Mouse (Mus musculus): ENCODE data around the gene Mvd.

DNA sequence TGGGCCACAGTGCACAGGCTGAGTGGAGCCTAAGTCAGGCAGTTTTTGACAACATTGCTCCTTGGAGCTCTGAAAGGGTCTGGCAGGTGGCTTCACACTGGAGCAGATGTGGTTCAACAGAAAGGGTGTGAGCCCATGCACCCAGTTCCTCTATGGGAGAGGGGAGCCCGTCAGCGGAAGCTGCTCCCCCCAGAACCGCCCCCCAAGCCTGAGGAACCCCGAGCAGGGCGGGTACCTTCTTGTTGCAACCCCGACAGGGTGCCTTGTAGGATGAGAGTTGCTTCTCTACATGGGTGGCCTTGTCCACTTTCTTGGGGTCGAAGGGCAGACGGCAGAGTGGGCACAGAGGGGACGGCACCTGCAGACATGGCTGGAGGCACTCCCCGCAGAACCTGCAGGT is 26.7 kb upstream of the Mvd start:
- TF ChIP-seq POLR2A (IDR thresholded peaks at IDR 0.05; ENCODE audit: low read depth, low read length) (no peak), CTCF (IDR thresholded peaks at IDR 0.05; ENCODE audit: extremely low read depth, insufficient read depth, insufficient read length, insufficient replicate concordance) (no peak)

Data from spleen, adult 2 months (tissue).